Mouse (Mus musculus): ENCODE data around the gene Nat9. TPM values are rescaled to one million over a fixed set of nuclear protein-coding genes. Genes with fewer than 3 reads are reported as not detected.
A peak's percentile ranks its signal among the peaks of the same experiment; 100 is the strongest.

Nat9 gene
- total RNA-seq, 2 experiments from 2014 or later, result 21.3 to 27.1 TPM

DNA sequence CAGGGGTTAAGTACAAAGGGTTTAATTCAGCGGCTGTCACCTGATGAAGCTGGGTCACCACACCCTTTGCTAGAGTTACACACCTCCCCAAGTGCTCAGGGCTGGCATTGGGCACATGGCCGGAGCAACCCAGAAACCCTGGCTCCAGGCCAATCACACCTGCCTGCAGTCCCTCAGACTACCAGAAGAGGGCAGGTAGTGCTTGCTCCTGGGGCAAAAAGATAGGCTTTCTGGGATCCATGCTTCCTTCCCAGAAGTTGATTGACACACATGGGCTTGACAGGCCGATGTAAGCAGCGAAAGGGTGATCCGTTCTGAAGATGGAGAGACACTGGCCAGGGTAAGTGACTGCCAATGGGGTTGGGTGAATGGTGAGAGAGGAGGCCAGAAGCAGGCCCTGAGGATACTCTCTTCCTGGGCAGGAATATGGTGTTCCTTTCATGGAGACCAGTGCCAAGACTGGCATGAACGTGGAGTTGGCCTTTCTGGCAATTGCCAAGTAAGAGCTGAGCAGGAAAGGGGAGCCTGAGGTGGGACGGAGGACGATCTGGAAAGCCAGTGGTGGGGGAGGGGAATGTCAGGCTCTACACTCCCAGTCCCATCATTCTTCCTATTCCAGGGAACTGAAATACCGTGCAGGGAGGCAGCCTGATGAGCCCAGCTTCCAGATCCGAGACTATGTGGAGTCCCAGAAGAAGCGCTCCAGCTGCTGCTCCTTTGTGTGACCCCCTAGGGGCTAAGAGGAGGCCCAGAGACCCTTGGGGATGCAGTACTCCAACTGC, 27.5 kb downstream of the Nat9 start:
- no peak for ATAC-seq (replicated peaks; ENCODE audit: poor library complexity, severe bottlenecking)

DNA sequence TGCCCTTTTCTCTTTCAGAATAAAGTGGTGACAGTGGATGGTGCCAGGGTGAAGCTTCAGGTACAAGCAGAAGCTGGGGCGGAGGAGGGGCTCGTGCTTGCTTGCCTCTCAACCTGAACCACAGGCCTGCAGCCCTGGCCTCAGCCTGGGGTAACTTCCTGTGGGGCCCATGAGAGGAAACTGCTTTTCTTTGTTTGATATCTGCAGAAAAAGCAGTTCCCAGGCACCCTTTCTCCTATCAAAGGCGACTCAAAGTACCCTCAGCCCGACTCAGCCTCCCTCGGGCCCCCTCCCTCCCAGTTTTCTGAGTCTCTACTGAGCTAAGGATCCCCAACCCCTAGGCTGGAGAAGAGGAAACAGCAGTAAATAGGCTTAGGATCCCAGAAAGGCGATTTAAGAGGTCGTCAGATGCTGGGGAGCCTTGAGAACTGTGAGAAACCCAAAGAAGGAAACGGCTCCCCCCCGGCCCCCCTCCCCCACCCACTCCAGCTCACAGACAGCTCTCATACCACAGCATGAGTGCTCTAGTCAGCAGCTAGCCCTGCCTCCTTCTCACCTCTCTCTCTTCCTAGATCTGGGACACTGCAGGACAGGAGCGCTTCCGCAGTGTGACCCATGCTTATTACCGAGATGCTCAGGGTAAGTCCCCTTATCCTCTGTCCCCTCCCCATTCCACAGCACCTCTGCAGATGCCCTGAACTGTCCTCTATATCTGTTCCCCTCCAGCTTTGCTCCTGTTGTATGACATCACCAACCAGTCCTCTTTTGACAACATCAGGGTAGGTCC, 29.5 kb downstream of the Nat9 start:
- peak; percentile 14; the same call in 1 of the 2 replicates for ATAC-seq (replicated peaks; ENCODE audit: poor library complexity, severe bottlenecking)

DNA sequence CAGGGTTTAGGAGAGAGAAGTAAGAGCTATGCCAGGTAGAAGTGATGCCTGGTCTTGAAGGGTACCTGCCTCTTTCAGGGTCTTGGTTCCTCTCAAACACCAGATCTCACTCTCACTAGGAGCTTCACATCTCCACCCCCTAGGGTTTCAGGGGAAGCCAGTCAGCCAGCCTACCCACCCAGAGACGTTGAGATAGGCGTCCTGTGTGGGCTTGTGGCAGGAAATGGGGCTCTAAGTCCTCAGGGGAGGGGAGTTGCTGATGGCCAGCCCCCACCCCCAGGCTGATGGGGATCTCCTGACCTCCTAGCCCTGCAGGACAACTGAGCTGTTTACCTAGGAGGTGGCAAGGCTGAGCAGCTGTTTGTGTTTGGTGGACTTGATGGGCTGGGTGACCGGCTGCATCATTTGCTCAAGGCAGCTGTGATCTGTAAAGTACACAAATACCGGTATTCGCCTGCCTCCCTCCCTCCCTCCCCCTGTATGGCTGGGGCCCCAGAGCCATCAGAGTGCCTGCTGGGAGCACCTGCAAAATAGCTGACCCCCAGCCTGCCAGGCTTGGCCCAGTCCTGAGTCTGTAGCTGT, 32.5 kb downstream of the Nat9 start:
- no peak for ATAC-seq (replicated peaks; ENCODE audit: poor library complexity, severe bottlenecking)

DNA sequence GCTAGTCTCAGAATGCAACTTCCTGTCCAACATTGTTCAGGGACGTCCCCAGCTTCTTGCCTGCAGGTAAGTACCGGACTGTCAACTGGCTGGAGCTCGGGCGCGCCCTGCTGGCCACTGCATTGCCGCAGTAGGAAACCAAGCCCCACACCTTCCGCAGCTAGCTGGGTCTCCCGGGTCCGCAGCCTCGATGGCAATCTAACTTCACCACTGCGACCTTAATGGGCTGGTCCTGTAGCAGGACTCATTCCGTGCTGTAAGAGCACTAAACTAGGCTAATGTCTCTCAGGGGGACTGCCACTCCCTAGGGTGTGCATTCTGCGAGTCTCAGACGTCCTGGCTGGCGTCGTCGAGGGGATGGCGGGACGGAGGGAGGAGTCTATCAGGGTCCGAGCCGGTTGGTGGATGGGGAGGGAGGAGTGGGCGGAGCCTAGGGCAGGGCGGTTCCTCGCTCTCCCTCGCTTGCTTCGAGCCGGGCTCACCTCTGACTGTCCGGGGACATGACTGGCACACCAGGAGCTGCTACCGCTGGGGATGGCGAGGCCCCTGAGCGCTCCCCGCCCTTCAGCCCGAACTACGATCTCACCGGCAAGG, 33.9 kb downstream of the Nat9 start:
- ATAC-seq (replicated peaks; ENCODE audit: poor library complexity, severe bottlenecking), result peak; percentile 87

DNA sequence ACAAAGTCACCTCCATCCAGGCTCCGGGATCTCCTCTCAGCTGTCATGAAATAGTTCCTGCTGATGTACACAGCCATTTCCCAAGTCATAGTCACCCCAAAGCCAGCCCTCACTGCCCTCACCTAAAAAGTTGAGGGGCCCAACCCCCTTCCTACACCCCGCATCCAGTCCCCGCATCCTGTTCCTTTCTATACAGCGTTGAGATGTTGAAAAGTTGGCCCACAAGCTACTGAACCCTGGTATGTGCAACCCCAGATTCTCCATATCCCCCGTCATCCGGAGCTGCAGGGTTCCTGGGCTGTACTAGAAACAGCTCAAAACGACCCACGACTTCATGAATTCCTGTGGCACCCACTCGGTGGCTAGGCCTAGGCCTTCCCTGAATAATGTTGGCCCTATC, 34.6 kb downstream of the Nat9 start:
- ATAC-seq (replicated peaks; ENCODE audit: poor library complexity, severe bottlenecking), result no peak

DNA sequence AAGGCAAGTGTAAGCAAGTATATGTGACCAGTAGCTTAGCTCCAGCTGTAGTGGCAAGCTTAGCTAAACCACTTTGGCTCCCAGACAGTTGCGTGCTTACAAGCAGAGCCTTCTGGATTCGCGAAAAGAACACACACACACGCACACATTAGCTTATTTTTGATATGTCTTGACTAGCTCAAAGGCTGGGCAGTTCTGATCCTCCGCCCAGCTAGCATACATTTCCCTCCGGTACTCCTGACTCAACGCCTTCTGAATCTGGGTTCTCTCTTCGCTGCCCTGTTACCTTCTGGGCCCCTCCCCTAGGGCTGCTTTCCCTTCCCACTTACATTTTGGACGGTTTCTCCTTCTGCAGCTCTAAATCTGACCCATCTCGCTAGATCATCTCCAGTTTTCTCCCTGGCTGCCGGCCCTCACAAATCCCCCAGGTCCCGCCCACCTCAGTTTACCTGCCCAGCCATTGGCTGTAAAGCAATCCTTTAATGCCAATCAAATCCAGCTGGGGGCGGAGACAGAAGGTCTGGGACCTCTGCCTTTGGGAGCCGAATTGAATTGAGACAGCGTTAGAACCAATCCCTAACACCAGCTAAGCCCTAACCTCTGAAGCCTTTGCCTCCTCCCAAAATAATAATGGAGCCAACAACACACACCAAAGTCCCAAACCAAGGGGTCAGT, 35.8 kb downstream of the Nat9 start:
- no peak for ATAC-seq (replicated peaks; ENCODE audit: poor library complexity, severe bottlenecking)

DNA sequence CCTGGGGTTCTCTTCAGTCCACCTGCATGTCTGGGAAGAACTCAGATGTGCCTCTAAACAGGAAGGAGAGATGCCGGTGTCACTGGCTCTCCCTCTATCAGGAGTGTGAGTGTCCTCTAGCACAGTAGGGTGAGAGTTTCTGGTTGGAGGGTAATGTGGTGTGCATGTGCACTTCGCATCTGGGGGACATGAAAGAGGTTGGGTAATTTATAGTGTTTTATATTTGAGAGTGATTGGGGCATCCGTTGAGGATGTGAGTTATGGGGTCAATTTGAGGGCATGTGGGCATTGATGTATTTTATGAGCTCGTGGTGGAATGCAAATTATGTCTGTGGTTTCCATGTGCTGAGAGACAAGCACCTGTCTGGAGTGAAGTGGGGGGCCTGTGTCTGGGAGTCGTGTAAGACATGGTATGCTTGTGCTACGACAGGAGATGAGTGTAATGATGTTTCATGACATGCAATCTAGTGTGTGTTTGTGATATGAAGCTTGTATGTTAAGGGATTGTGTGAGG, 36.9 kb downstream of the Nat9 start:
- ATAC-seq (replicated peaks; ENCODE audit: poor library complexity, severe bottlenecking), result no peak

DNA sequence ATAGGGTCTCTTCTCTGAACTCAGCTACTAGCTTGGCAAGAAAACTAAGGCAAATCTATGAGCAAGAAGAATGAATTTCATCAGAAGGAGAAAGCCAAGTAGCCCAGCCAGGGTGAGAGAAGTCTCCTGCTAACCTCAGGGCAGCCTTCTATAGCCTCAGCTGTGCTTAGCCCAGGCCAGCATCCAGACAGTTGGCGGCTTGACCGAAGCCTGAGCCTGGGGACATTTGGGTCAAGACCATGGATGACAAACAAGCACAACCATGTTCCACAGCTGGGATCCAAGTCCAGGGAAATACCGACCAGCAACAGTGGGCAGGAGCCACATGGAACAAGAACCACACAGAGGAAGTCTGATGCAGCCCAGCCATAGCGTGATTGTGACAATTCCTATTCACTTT, 39.8 kb downstream of the Nat9 start:
- no peak for ATAC-seq (replicated peaks; ENCODE audit: poor library complexity, severe bottlenecking)

DNA sequence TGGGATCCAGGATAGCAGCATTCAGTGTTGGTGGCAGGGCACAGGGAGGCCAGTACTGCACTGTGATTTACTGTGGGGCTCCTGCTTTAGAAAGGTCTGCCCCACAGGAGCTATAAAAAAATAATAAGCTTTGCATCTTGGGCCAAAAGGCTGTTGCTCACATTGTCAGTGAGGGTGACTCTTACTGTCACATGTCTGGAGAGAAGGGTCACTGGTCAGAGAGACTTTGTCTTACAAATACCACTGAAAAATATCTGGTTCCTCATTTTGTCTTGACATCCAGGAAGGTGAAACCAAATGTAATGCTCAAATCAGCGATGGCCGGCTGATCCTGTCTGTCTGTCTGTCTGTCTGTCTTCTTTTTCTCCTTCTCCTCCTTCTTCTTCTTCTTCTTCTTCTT, 45.7 kb downstream of the Nat9 start:
- peak; percentile 72 for ATAC-seq (replicated peaks; ENCODE audit: poor library complexity, severe bottlenecking)

DNA sequence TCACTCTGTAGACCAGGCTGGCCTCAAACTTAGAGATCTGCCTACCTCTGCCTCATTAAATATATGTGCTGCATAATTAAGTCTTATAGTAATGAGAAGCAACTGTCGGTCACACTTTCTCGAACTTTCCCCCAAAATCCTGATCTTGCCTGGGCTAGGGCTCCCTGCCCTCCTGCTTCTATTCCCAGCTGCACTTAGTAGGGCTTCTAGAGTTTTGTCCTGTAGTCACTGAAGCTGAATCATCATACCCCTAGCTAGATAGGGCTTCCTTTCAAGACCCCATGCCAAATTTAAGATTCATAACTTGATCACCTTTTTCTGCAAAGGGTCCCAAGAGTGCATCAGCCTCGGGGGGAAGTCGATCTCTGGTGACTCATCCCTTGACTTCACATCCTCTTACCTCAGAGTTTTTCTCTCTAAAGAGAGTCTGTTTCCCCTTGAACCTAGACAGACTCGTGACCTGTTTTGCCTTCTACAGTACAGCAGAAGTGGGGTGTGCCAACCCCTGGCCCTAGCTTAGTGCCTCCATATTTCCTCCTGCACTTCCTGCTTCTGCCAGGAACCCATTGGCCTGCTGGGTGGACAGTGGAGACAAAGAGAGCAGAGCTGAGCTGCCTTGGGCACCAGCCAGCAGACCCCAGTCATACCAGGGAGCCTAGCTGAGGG, 48.9 kb downstream of the Nat9 start:
- ATAC-seq (replicated peaks; ENCODE audit: poor library complexity, severe bottlenecking), result peak; percentile 87

DNA sequence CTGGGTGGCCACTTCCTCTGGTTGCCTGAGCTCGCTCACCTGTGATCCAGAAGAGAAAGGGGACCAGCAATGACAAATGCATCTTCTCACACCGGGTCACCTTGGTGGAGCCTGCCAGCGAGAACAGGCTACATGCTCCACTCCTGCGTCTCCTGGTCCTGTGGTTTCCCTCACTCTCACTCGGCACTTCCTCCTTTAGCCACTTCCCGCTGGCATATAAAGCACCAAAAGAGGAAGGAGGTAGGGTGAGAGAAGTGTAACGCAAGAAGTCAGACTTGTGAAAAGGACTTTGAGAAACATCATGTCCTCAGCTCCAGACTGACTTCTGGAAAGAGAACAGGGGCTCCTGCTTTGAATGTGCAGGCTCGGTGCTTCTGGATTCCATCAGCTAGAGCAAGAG, 53.9 kb downstream of the Nat9 start, which contains the start of gene Cd300lf:
Gene Cd300lf (minus strand): TSS at position 193 of the 400 bp plus-strand sequence.
- ATAC-seq (replicated peaks; ENCODE audit: poor library complexity, severe bottlenecking), result peak; percentile 98

Other genes starting within 250 kb of the Nat9 start
- not detected in 2 replicates for gene Cd300c, start 218.7 kb downstream of the Nat9 start, total RNA-seq (2014; fragmentation: Nextera tagmentation)
- not detected in 2 replicates for gene Cd300c, start 218.7 kb downstream of the Nat9 start, total RNA-seq (2017)
- not detected in 2 replicates for gene Cd300ld, start 197.9 kb downstream of the Nat9 start, total RNA-seq (2014; fragmentation: Nextera tagmentation)
- gene Cd300ld, start 197.9 kb downstream of the Nat9 start, total RNA-seq (2017), result 0.10 and 1.2 TPM in 2 replicates
- 1.1 and 2.2 TPM in 2 replicates for gene Cd300c2, start 186.0 kb downstream of the Nat9 start, total RNA-seq (2014; fragmentation: Nextera tagmentation)
- gene Cd300c2, start 186.0 kb downstream of the Nat9 start, total RNA-seq (2017), result 0.60 and 1.3 TPM in 2 replicates
- not detected in 2 replicates for gene Cd300ld2, start 171.7 kb downstream of the Nat9 start, total RNA-seq (2014; fragmentation: Nextera tagmentation)
- not detected in 2 replicates for gene Cd300ld2, start 171.7 kb downstream of the Nat9 start, total RNA-seq (2017)
- gene Cd300ld4, start 160.8 kb downstream of the Nat9 start, total RNA-seq (2014; fragmentation: Nextera tagmentation), result not detected in 2 replicates
- gene Cd300ld4, start 160.8 kb downstream of the Nat9 start, total RNA-seq (2017), result not detected in 2 replicates
- not detected in 2 replicates for gene Cd300ld5, start 150.1 kb downstream of the Nat9 start, total RNA-seq (2014; fragmentation: Nextera tagmentation)
- not detected in 2 replicates for gene Cd300ld5, start 150.1 kb downstream of the Nat9 start, total RNA-seq (2017)
- not detected in 2 replicates for gene Cd300ld3, start 139.4 kb downstream of the Nat9 start, total RNA-seq (2014; fragmentation: Nextera tagmentation)
- gene Cd300ld3, start 139.4 kb downstream of the Nat9 start, total RNA-seq (2017), result not detected in 2 replicates
- not detected in 2 replicates for gene Cd300e, start 125.7 kb downstream of the Nat9 start, total RNA-seq (2014; fragmentation: Nextera tagmentation)
- not detected in 2 replicates for gene Cd300e, start 125.7 kb downstream of the Nat9 start, total RNA-seq (2017)
- gene Rab37, start 96.4 kb downstream of the Nat9 start, total RNA-seq (2014; fragmentation: Nextera tagmentation), result 6.5 and 15.1 TPM in 2 replicates
- gene Rab37, start 96.4 kb downstream of the Nat9 start, total RNA-seq (2017), result 7.1 and 10.0 TPM in 2 replicates
- not detected in 2 replicates for gene Cd300lf, start 53.9 kb downstream of the Nat9 start, total RNA-seq (2014; fragmentation: Nextera tagmentation)
- gene Cd300lf, start 53.9 kb downstream of the Nat9 start, total RNA-seq (2017), result 0.46 and 2.8 TPM in 2 replicates
- gene Slc9a3r1, start 24.5 kb downstream of the Nat9 start, total RNA-seq (2014; fragmentation: Nextera tagmentation), result 37.4 and 55.9 TPM in 2 replicates
- 48.2 and 50.3 TPM in 2 replicates for gene Slc9a3r1, start 24.5 kb downstream of the Nat9 start, total RNA-seq (2017)
- 11.5 and 12.8 TPM in 2 replicates for gene Tmem104, start 372 bp downstream of the Nat9 start, total RNA-seq (2014; fragmentation: Nextera tagmentation)
- 2.4 and 3.6 TPM in 2 replicates for gene Tmem104, start 372 bp downstream of the Nat9 start, total RNA-seq (2017)
- gene Grin2c, start 79.4 kb upstream of the Nat9 start, total RNA-seq (2014; fragmentation: Nextera tagmentation), result not detected in 2 replicates
- not detected in 2 replicates for gene Grin2c, start 79.4 kb upstream of the Nat9 start, total RNA-seq (2017)
- 23.9 and 26.4 TPM in 2 replicates for gene Fdxr, start 89.2 kb upstream of the Nat9 start, total RNA-seq (2014; fragmentation: Nextera tagmentation)
- gene Fdxr, start 89.2 kb upstream of the Nat9 start, total RNA-seq (2017), result 9.7 and 14.2 TPM in 2 replicates
- 1.2 and 1.3 TPM in 2 replicates for gene Fads6, start 109.8 kb upstream of the Nat9 start, total RNA-seq (2014; fragmentation: Nextera tagmentation)
- gene Fads6, start 109.8 kb upstream of the Nat9 start, total RNA-seq (2017), result 1.4 and 2.9 TPM in 2 replicates
- gene Otop2, start 119.3 kb upstream of the Nat9 start, total RNA-seq (2014; fragmentation: Nextera tagmentation), result not detected in 2 replicates
- not detected in 2 replicates for gene Otop2, start 119.3 kb upstream of the Nat9 start, total RNA-seq (2017)
- gene Ush1g, start 134.2 kb upstream of the Nat9 start, total RNA-seq (2014; fragmentation: Nextera tagmentation), result not detected in 2 replicates
- gene Ush1g, start 134.2 kb upstream of the Nat9 start, total RNA-seq (2017), result not detected in 2 replicates
- gene Otop3, start 146.9 kb upstream of the Nat9 start, total RNA-seq (2014; fragmentation: Nextera tagmentation), result not detected in 2 replicates
- not detected in 2 replicates for gene Otop3, start 146.9 kb upstream of the Nat9 start, total RNA-seq (2017)
- not detected in 2 replicates for gene Hid1, start 179.9 kb upstream of the Nat9 start, total RNA-seq (2014; fragmentation: Nextera tagmentation)
- gene Hid1, start 179.9 kb upstream of the Nat9 start, total RNA-seq (2017), result not detected in 2 replicates
- gene Cdr2l, start 194.1 kb upstream of the Nat9 start, total RNA-seq (2014; fragmentation: Nextera tagmentation), result 0.68 TPM in 1 of 2 replicates, not detected in the other
- gene Cdr2l, start 194.1 kb upstream of the Nat9 start, total RNA-seq (2017), result 0.67 TPM in 1 of 2 replicates, not detected in the other
- gene Mrpl58, start 215.9 kb upstream of the Nat9 start, total RNA-seq (2014; fragmentation: Nextera tagmentation), result 73.3 and 77.9 TPM in 2 replicates
- 91.3 and 109 TPM in 2 replicates for gene Mrpl58, start 215.9 kb upstream of the Nat9 start, total RNA-seq (2017)
- gene Atp5h, start 232.1 kb upstream of the Nat9 start, total RNA-seq (2014; fragmentation: Nextera tagmentation), result 783 and 971 TPM in 2 replicates
- gene Atp5h, start 232.1 kb upstream of the Nat9 start, total RNA-seq (2017), result 804 and 885 TPM in 2 replicates
- gene Kctd2, start 232.3 kb upstream of the Nat9 start, total RNA-seq (2014; fragmentation: Nextera tagmentation), result 16.4 and 19.4 TPM in 2 replicates
- 9.5 and 9.6 TPM in 2 replicates for gene Kctd2, start 232.3 kb upstream of the Nat9 start, total RNA-seq (2017)

Measured in granulocyte monocyte progenitor cell, adult 5-6 weeks (primary cell).